Mouse (Mus musculus) testis, adult 2 months (tissue): ENCODE results near the gene U2af1.

Experiments
- CTCF ChIP-seq: fragments of 200-500 bp; IDR thresholded peaks from 2 replicates; pipeline ENCODE4 v1.5.1; 2012; ENCODE audit warnings: low read depth, mild to moderate bottlenecking, inconsistent platforms, low read length, moderate library complexity; ENCODE audit not compliant: control insufficient read depth, insufficient read depth, insufficient replicate concordance
- POLR2A ChIP-seq: fragments of 200-500 bp; IDR thresholded peaks from 2 replicates; pipeline ENCODE4 v1.6.1; 2012; ENCODE audit warnings: low read depth, mild to moderate bottlenecking, inconsistent platforms, low read length, moderate library complexity; ENCODE audit not compliant: control insufficient read depth

GRCm38 (mm10) chr17:31607256-31607951, 51.3 kb downstream of the U2af1 start:
- TF ChIP-seq CTCF (no peak), POLR2A (no peak)
